Mouse (Mus musculus) bone marrow, adult 2 months (tissue): ENCODE data around the gene Gm17581. TPM values are rescaled to one million over a fixed set of nuclear protein-coding genes. Genes with fewer than 3 reads are reported as not detected.
"Not testable (repeated sequence)": the region's sequence is repeated elsewhere in the genome, so short reads cannot be mapped to it uniquely, and the experiment has no call there.

Experiments
- H3K27ac ChIP-seq: fragments of 200-500 bp; 2 replicates; pipeline ENCODE4 v1.5.1; 2012; ENCODE audit warnings: low read depth, mild to moderate bottlenecking, control low read depth, inconsistent platforms, low read length; ENCODE audit not compliant: control insufficient read depth, poor library complexity, insufficient read depth
- H3K4me1 ChIP-seq: fragments of 200-500 bp; 2 replicates; pipeline ENCODE4 v1.6.1; 2011; ENCODE audit warnings: low read length; ENCODE audit not compliant: control insufficient read depth, insufficient read depth
- H3K4me3 ChIP-seq: fragments of 200-500 bp; replicated peaks from 2 replicates; pipeline ENCODE3; 2011; ENCODE audit warnings: mild to moderate bottlenecking, low read depth, low read length, control low read depth; ENCODE audit not compliant: control insufficient read depth
- CTCF ChIP-seq: fragments of 200-500 bp; IDR thresholded peaks from 2 replicates; pipeline ENCODE4 v1.5.1; 2011; ENCODE audit warnings: low read length, control low read depth; ENCODE audit not compliant: control insufficient read depth, insufficient read depth
- POLR2A ChIP-seq: fragments of 200-500 bp; IDR thresholded peaks from 2 replicates; pipeline ENCODE4 v1.6.1; 2011; ENCODE audit warnings: low read depth, mild to moderate bottlenecking, control low read depth, low read length, borderline replicate concordance; ENCODE audit not compliant: control insufficient read depth
- WGBS: fragments of 180-500 bp; shearing (Covaris S2); methylation state at CpG from one replicate; pipeline ENCODE4 v1.1.7; 2018; 5-methylcytosine and 5-hydroxymethylcytosine counted together
- polyA plus RNA-seq: library from polyadenylated mRNA; stranded (reverse); fragments of >200 nt; gene quantifications from 2 replicates; pipeline ENCODE4 v1.2.4, GENCODE M21; 2011; ENCODE audit warnings: low replicate concordance; ENCODE audit not compliant: missing spikeins, insufficient read depth, insufficient read length

Gm17581 gene
- polyA plus RNA-seq, result not detected in 2 replicates

- H3K27ac ChIP-seq, H3K4me1 ChIP-seq, H3K4me3 ChIP-seq: not testable (repeated sequence)
- 84% methylated on average over 5 of the region's 5 CpGs for WGBS
Measured at GRCm38 (mm10) chr2:155735766-155736165, at the start of gene Gm17581. TSS of gene Gm17581 (minus strand) at chr2:155735866.

GRCm38 (mm10) chr2:155784534-155784933 is 48.9 kb upstream of the Gm17581 start:
- no peak overlapping the region for H3K4me3 ChIP-seq
- no peak overlapping the region for H3K27ac ChIP-seq
- no peak for TF ChIP-seq CTCF
- no peak for TF ChIP-seq POLR2A
- H3K4me1 ChIP-seq, result no peaks in the 10 kb centered on the region; the same call in 1 of the 2 replicates
- 71% methylated on average over 6 of the region's 6 CpGs for WGBS

GRCm38 (mm10) chr2:155779506-155779905 is 43.8 kb upstream of the Gm17581 start:
- WGBS, result 85% methylated on average over 3 of the region's 3 CpGs
- no peak overlapping the region for H3K27ac ChIP-seq
- H3K4me1 ChIP-seq, result no peaks in the 10 kb centered on the region; the same call in 1 of the 2 replicates
- TF ChIP-seq CTCF (no peak), POLR2A (no peak)
- H3K4me3 ChIP-seq, result no peak overlapping the region

GRCm38 (mm10) chr2:155779066-155779465 is 43.4 kb upstream of the Gm17581 start:
- TF ChIP-seq CTCF (no peak), POLR2A (no peak)
- Histone ChIP-seq H3K27ac (no peak overlapping the region), H3K4me1 (no peaks in the 10 kb centered on the region; the same call in 1 of the 2 replicates), H3K4me3 (no peak overlapping the region)
- 53% methylated on average over 7 of the region's 7 CpGs for WGBS

GRCm38 (mm10) chr2:155778004-155778403 is 42.3 kb upstream of the Gm17581 start:
- TF ChIP-seq CTCF, result no peak
- no peak for TF ChIP-seq POLR2A
- Histone ChIP-seq H3K4me1 (no peaks in the 10 kb centered on the region; the same call in 1 of the 2 replicates), H3K27ac (no peak overlapping the region), H3K4me3 (no peak overlapping the region)
- WGBS, result 62% methylated on average over 6 of the region's 6 CpGs

GRCm38 (mm10) chr2:155777688-155777985 is 42.0 kb upstream of the Gm17581 start:
- 76% methylated on average over 4 of the region's 4 CpGs for WGBS
- TF ChIP-seq CTCF (no peak), POLR2A (no peak)
- Histone ChIP-seq H3K27ac (no peak overlapping the region), H3K4me1 (no peaks in the 10 kb centered on the region; the same call in 1 of the 2 replicates), H3K4me3 (no peak overlapping the region)

GRCm38 (mm10) chr2:155776824-155777687 is 41.4 kb upstream of the Gm17581 start:
- Histone ChIP-seq H3K27ac (no peak overlapping the region), H3K4me1 (no peaks in the 10 kb centered on the region; the same call in 1 of the 2 replicates), H3K4me3 (no peak overlapping the region)
- 55% methylated on average over 10 of the region's 10 CpGs for WGBS
- TF ChIP-seq POLR2A (no peak), CTCF (no peak)

- H3K4me3 ChIP-seq, result no peak overlapping the region
- no peak for TF ChIP-seq POLR2A
- TF ChIP-seq CTCF, result no peak
- no peaks in the 10 kb centered on the region; the same call in 1 of the 2 replicates for H3K4me1 ChIP-seq
- 7% methylated on average over 44 of the region's 44 CpGs for WGBS
- H3K27ac ChIP-seq, result no peak overlapping the region
Measured at GRCm38 (mm10) chr2:155775685-155776263, 40.1 kb upstream of the Gm17581 start.
